In genomic region chr10:82863106-82863680, GRCm38 (mm10) we compare ENCODE assay signal across 9 mouse cellular contexts. TPM values are rescaled to one million over a fixed set of nuclear protein-coding genes. Genes with fewer than 3 reads are reported as not detected.
DNase-seq lines count a peak whose midpoint lies in the region; ATAC-seq and TF ChIP-seq lines count a peak whose summit lies in the region.
"Had no signal": no experiment of that assay in that cellular context is flagged by ENCODE, and none has a peak within 500 bp of the region (broad histone marks: within the 10 kb centered on the region; RNA-seq: fewer than 3 reads in every experiment).

No protein-coding gene starts in this region.

- H3K9ac ChIP-seq in liver, embryonic 12.5 days = no peak overlapping the region
- H3K9ac ChIP-seq in liver, postnatal 0 days (replicated peaks) = no peak overlapping the region

- H3K27me3 ChIP-seq in liver, embryonic 12.5 days (replicated peaks) = no peaks in the 10 kb centered on the region
- no peaks in the 10 kb centered on the region for H3K27me3 ChIP-seq in liver, postnatal 0 days (ENCODE audit: insufficient read depth, low read length)

- DNase-seq in cerebellum, adult 9-10 months = peak; percentile 23
- DNase-seq in cerebellum, postnatal 36 days = no peak
- no peak for DNase-seq in liver, postnatal 0 days
- peak; percentile 78 for DNase-seq in brain, embryonic 14.5 days (ENCODE audit: low read depth)
- no peak for DNase-seq in thymus, adult 18-20 months
- no peak for DNase-seq in heart, adult 8-10 months (ENCODE audit: low spot score)
- DNase-seq: right cerebral cortex, postnatal 25 days had no signal

- TF ChIP-seq CTCF in liver, postnatal 0 days (IDR thresholded peaks at IDR 0.05; ENCODE audit: low read depth) = no peak
- no peak for TF ChIP-seq CTCF in brain, embryonic 14.5 days (IDR thresholded peaks at IDR 0.05; ENCODE audit: borderline replicate concordance, extremely low read depth, insufficient read depth, insufficient read length)

- no peak for TF ChIP-seq EP300 in liver, postnatal 0 days (IDR thresholded peaks at IDR 0.05; ENCODE audit: low read depth)

- peak overlapping the region; percentile 20; the same call in 1 of the 2 replicates for H3K4me2 ChIP-seq in liver, embryonic 12.5 days
- no peak overlapping the region for H3K4me2 ChIP-seq in liver, postnatal 0 days (ENCODE audit: low read depth, low read length)

- H3K4me1 ChIP-seq in liver, embryonic 12.5 days = peaks cover 49% of the 10 kb centered on the region
- H3K4me1 ChIP-seq in liver, postnatal 0 days (ENCODE audit: insufficient read depth) = peaks cover 22% of the 10 kb centered on the region

- H3K4me3 ChIP-seq in liver, embryonic 12.5 days = no peak overlapping the region
- no peak overlapping the region for H3K4me3 ChIP-seq in liver, postnatal 0 days (ENCODE audit: low read depth, low read length)

- no peak for ATAC-seq in liver, embryonic 12.5 days
- no peak for ATAC-seq in liver, postnatal 0 days
- ATAC-seq in megakaryocyte progenitor cell, adult 5-6 weeks (replicated peaks; ENCODE audit: poor library complexity) = 0 out of 2 replicates have a peak, but pooled peaks have one; percentile 2

- 63% methylated on average over 5 of the region's 5 CpGs for WGBS in liver, embryonic 12.5 days (ENCODE audit: insufficient replicate concordance)
- WGBS in liver, postnatal 0 days (ENCODE audit: insufficient replicate concordance) = 68% methylated on average over 5 of the region's 5 CpGs

- TF ChIP-seq POLR2A in brain, embryonic 14.5 days (IDR thresholded peaks at IDR 0.05; ENCODE audit: borderline replicate concordance, extremely low read depth, insufficient read depth, insufficient read length, poor library complexity, severe bottlenecking) = no peak

- no peak overlapping the region for H3K27ac ChIP-seq in liver, embryonic 12.5 days
- H3K27ac ChIP-seq in liver, postnatal 0 days (ENCODE audit: low read depth) = no peak overlapping the region

- H3K36me3 ChIP-seq in liver, embryonic 12.5 days = peaks cover 60% of the 10 kb centered on the region
- peaks cover 25% of the 10 kb centered on the region for H3K36me3 ChIP-seq in liver, postnatal 0 days (replicated peaks; ENCODE audit: insufficient read depth, low read length)

- no peaks in the 10 kb centered on the region for H3K9me3 ChIP-seq in liver, embryonic 12.5 days (replicated peaks)
- no peaks in the 10 kb centered on the region for H3K9me3 ChIP-seq in liver, postnatal 0 days (ENCODE audit: low read length)

RNA-seq across cellular contexts. Expression of gene Eid3, which starts 3.2 kb away (rescaled TPM):
- 0.19 and 0.39 TPM in 2 replicates for polyA plus RNA-seq in liver, embryonic 12.5 days (2016; fragmentation: Nextera tagmentation; extraction: Ambion mirVana)
- polyA plus RNA-seq in liver, postnatal 0 days (2015; fragmentation: Nextera tagmentation; extraction: Ambion mirVana) = 0.15 TPM in 1 of 2 replicates, not detected in the other
- polyA plus RNA-seq in brain, embryonic 14.5 days (2012; rRNA removed) = 0.57 and 1.2 TPM in 2 replicates
- total RNA-seq in megakaryocyte progenitor cell, adult 5-6 weeks (2015) = 3.0 and 3.6 TPM in 2 replicates
- total RNA-seq in megakaryocyte progenitor cell, adult 5-6 weeks (2017) = 3.1 and 4.7 TPM in 2 replicates
- total RNA-seq in heart, adult 8-10 months (2022) = 1 to 10 TPM in 1 of 4 experiments, under 1 TPM in 3; 0.40 to 1.9 (median 0.58) TPM

RNA-seq across cellular contexts. Expression of gene Txnrd1, which starts 29.4 kb away (rescaled TPM):
- polyA plus RNA-seq in liver, embryonic 12.5 days (2016; fragmentation: Nextera tagmentation; extraction: Ambion mirVana) = 106 and 108 TPM in 2 replicates
- polyA plus RNA-seq in liver, postnatal 0 days (2015; fragmentation: Nextera tagmentation; extraction: Ambion mirVana) = 26.7 and 28.1 TPM in 2 replicates
- polyA plus RNA-seq in brain, embryonic 14.5 days (2012; rRNA removed) = 105 and 115 TPM in 2 replicates
- 50.6 and 56.6 TPM in 2 replicates for total RNA-seq in megakaryocyte progenitor cell, adult 5-6 weeks (2015)
- total RNA-seq in megakaryocyte progenitor cell, adult 5-6 weeks (2017) = 96.0 and 102 TPM in 2 replicates
- total RNA-seq in heart, adult 8-10 months (2022) = 10 to 100 TPM; 57.3 to 65.7 (median 59.4) TPM

Comparison
In these comparisons a context has a peak if more than half of its experiments do, and no peak if none do; other contexts are left out.
1. DNase-seq: peak in cerebellum, adult 9-10 months (single experiment) and brain, embryonic 14.5 days (single experiment); none in cerebellum, postnatal 36 days (0 of 2), liver, postnatal 0 days (single experiment), thymus, adult 18-20 months (0 of 2) and heart, adult 8-10 months (single experiment).